Mouse (Mus musculus): ENCODE measurements around the gene Camta1. TPM values are rescaled to one million over a fixed set of nuclear protein-coding genes. Genes with fewer than 3 reads are reported as not detected.

The Camta1 gene
- polyA plus RNA-seq, 3 experiments from 2014 or later, result 39.6 to 58.9 (median 48.7) TPM

DNA sequence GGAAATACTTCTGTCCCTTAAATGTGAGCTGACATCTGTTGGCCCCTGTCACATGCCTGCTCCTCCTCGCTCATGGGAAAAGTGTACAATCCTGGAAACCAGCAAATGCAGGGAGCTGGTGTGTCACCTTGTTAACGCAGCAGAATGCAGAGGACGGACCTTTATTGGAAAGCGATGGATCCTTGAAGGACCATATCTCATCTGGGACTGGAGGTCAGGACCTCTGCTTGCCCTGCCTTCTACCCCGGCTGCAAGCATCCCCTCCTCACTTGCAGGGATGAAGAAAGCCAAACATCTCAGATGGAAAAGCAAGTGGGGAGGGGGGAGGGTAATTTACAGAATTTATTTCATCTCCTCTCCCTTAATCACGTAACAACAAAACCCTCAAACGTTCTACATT is 423.1 kb downstream of the Camta1 start:
- no peak for ATAC-seq

GRCm38 (mm10) chr4:151437859-151438258 is 423.8 kb downstream of the Camta1 start:
- no peak for ATAC-seq

- ATAC-seq, result no peak
Measured at GRCm38 (mm10) chr4:151425133-151425532, 436.5 kb downstream of the Camta1 start.

- no peak for ATAC-seq
Measured at GRCm38 (mm10) chr4:151422922-151423321, 438.8 kb downstream of the Camta1 start.

DNA sequence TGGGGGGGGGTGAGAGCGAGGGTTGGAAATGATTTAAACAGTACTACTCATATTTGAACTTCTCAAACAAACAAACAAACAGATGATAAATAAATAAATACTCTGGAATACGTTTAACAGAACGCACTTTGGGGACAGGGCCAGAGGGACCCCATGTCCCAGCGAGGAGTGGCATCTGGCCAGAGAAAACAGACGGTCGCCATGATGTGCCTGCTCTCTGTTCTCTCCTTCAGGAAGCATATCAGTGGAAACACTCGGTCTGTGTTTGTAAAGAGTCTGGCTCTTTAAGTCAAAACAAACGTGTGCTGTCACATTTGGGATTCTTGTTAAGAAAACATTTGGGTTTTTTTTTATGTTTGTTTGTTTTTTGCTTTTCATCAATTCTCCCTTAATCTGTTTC is 439.3 kb downstream of the Camta1 start:
- no peak for ATAC-seq

- ATAC-seq, result no peak
Measured at GRCm38 (mm10) chr4:151418344-151418875, 443.3 kb downstream of the Camta1 start.

DNA sequence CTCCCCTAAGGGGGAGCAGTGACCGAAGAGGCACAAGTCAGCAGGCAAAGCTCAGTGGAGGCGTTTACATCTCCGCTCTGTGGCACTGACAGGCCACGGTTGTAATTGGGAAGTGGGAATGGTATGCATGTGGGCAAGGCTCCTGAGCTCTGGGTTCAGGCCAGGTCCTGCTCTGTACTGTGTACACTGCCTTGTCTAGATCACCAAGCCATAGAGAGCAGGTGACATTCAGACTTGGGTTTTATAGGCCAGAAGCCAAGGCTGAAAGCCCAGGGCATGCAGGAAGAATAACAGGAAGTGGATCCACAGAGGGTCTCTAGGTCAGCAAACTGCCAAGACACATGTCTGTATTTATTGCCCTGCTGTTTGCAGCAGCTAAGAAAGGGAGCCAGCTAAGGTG is 445.9 kb downstream of the Camta1 start:
- no peak for ATAC-seq

DNA sequence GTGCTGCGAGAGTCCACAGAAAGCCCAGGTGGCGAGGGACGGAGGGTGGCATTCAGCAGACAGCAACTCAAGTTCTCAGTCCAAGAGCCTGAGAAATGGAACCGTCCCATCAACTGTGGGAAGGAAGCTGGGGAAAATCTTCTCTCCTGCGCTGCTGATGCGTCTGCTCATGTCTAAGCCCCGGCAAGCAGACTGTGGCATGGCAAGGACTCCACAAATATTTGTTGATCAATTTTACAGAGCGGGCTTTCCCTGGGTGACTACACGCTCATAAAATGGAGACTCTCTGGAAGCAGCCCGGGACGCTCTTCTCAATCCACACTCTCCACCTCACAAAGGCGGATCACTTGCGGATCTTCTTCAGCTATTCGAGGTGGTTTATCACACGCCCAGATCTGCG is 446.3 kb downstream of the Camta1 start:
- ATAC-seq, result no peak

DNA sequence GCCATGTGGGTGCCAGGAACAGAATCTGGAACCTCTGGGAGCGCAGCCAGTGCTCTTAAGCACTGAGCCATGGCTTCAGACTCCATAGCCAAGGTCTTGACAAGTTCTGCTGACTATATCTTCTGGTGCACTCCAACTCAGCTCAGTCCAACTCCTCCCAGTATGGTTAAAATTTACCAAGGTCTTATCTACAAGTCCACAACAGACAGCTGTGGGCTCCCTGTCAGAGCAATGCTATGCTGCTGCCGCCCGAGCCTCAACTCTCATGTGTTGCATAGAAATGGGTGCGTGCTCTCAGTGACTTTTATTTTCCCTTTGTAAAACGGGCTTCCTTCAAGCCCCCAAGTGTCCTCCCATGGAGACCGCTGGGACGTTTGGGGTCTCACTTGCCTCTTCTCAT is 446.7 kb downstream of the Camta1 start:
- ATAC-seq, result no peak

GRCm38 (mm10) chr4:151411641-151412061 is 450.0 kb downstream of the Camta1 start:
- ATAC-seq, result no peak

GRCm38 (mm10) chr4:151411016-151411415 is 450.7 kb downstream of the Camta1 start:
- ATAC-seq, result no peak

- ATAC-seq, result no peak
Measured at GRCm38 (mm10) chr4:151409291-151409690, 452.4 kb downstream of the Camta1 start.

- ATAC-seq, result no peak
Measured at GRCm38 (mm10) chr4:151408811-151409210, 452.9 kb downstream of the Camta1 start.

DNA sequence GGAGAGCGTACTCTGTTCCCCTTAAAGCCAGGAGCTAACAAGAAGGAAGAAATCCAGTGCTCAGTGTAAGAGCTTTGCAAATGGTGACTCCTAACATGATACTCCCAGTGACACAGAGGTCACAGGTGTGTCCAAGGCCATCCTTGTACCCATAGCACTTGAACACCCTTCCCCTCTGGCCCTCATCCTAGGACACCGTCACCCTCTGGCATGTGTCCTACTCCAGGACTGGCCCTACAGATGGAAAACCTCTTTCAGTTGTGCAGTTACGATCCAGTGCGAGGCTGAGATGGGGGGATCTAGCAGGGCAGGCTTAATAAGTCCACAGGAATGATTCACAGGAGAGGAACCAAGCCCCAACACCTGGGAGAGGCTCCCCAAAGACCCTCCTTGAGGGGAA is 453.4 kb downstream of the Camta1 start:
- ATAC-seq, result no peak

DNA sequence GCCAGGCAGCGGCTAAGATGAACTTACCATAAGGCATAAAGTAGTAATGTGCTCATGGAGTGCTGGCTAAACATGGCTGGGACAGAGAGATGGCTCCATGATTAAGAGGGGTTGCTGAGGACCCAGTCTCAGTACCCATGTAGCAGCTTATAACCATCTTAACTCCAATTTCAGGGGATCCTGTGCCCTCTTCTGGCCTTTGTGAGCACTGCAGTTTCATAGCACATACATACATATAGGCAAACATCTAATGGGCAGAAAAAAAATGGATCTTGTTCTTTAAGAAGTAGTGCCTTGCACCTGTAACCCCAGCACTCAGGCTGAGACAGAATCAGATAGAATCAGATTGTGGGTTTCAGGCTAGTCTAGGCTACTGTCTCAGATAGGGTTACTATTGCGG is 454.5 kb downstream of the Camta1 start:
- no peak for ATAC-seq

DNA sequence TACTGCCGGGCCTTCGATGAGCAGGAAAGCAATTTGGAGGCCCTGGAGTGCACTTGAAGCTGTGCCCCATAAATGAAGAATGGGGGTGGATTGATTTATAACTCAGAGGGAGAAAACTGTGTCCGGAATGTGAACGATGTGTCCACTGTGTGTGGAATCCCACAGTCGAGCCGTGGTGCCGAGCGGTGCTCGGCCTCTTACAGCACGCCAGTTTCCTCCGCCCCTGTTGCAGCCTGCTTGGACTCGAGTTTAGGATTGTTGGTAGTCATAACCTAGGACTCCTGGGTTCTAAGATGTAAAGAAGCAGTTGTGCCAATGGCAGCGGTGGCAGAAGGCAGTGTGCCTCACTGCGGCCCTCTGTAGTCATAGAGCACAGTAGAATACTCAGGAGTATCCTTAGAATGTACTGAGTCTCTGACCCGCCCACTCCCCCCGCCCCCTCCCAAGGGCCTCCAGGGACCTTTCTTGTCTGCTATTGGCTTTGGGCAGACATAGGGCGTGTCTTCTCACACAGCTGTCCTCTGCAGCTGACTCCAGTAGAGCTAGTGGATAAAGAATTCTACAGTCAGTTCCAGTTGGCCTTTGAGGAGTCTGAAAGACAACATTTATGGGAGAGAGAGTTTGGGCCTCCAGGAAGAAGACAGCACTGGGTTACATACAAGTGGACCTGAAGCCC is 457.0 kb downstream of the Camta1 start:
- ATAC-seq, result no peak

DNA sequence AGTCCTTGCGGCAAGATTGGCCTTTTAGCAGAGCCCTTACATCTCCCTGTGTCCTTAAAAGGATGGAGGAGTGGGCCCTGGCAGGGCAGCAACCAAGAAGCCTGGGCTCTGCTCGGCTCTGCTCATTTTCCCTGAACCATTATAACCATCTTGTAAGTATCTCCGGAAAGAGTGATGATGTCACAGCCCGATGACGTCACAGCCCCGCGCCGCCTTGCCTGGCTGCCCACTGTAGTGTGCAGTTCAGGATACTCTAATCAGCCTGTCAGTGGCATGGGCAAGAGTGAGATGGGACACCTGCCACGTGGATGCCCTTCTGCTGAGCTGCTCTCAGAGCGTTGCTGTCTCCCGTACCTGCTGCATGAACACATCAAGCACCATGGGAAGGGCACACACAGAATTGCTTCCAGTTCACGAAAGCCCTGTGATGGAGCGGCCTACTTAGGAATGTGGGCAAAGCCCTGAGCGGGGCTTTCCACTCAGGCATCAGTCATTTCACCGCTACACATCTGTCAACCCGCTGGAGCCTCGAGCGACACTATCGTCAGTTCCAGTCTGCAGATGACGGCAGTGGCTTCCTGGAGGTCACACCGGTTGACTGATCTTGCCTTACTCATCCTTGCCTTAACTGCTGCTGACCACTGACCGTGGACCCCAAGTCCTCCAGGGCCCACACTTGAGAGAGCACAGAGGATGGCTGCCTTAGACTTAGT is 459.8 kb downstream of the Camta1 start:
- ATAC-seq, result no peak

DNA sequence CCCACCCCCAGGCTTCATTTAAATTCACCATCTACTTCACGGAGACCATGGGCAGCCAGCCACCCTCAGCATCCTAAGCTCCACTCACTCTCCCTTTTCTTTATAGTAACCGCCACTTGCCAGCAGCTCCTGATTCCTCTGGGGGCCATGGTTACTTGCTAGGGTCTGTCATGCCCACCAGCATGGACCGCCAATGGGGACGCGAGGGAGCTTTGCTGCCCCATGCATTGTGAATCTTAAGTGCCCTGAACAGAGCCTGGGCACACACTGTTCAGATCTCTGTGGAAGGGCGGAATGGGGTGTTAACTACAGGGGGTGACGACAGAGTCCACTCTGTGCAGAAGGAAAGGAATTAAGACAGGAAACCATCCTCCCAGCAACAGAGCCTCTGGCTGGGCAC is 465.1 kb downstream of the Camta1 start:
- no peak for ATAC-seq

GRCm38 (mm10) chr4:151389345-151389744 is 472.3 kb downstream of the Camta1 start:
- no peak for ATAC-seq

- ATAC-seq, result no peak
Measured at GRCm38 (mm10) chr4:151386701-151387451, 474.8 kb downstream of the Camta1 start.

DNA sequence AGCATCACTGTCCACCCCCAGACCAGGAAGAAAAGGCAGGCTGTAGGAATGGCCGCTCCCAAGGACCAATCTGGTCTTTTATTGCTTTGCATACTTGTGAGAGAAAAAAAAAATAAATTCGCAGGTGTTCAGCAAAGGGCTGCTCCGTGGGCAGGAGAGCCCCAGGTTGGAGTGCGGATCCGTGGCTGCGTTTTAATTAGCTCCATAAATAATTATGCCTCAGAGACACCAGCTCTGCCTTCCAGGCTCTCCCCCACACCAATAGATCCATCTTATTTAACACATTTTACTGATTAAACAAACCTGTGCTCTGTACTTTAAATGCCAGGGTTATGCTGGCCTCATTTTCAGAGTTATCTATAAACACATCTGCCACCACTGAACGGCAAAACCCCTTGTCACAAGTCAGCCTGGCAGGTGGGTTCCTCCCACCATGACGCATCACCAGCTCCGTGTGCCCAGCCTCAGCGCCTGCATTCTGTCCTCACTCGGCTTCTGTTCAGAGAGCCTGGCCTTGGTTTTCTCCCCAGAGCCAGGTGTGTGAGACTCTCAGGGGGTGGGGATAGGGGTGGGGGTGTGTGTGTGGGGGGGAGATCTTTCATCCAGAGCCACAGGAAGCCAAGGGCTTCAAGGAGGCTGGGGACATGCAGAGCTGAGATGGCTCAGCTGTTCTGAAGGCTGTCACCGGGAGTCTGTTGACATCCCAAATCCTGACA is 475.5 kb downstream of the Camta1 start:
- no peak for ATAC-seq

- ATAC-seq, result no peak
Measured at GRCm38 (mm10) chr4:151377731-151378130, 483.9 kb downstream of the Camta1 start.

DNA sequence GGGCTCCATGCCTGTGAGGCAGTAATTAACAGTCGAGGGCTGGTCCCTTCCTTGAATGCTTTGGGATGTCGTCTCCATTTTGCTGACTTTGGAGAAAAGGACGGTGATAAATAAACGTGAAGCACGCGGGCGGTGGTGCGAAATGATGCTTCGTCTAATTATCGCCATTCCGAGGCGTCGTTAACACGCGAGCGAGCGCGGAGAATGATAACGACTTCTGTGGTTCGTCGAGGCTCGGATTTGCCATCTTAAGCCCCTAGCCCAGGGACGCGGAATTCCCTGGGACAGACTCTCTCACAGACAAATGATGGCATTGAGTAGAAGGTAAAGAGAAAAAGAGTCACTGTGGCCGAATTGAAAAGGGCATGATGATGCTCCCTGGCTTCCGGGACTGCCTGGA is 485.4 kb downstream of the Camta1 start:
- ATAC-seq, result no peak

Measured in inflammation-experienced regulatory T-cells, adult 6 months (primary cell).